Mouse (Mus musculus): Measurements from ENCODE around the gene Prdm13. TPM values are rescaled to one million over a fixed set of nuclear protein-coding genes. Genes with fewer than 3 reads are reported as not detected.

Prdm13 gene
- polyA plus RNA-seq (2015; fragmentation: Nextera tagmentation; extraction: Ambion mirVana): not detected in 2 replicates

GRCm38 (mm10) chr4:21685595-21686091 is at the start of gene Prdm13:
TSS of gene Prdm13 (minus strand) at chr4:21685963.

GRCm38 (mm10) chr4:21727615-21728165 is 41.9 kb upstream of the Prdm13 start, which contains the start of gene Ccnc:
TSS of gene Ccnc (plus strand) at chr4:21727701.

Other genes with a start within 250 kb of the Prdm13 start
- 28.6 and 37.3 TPM in 2 replicates for gene Ccnc, start 41.7 kb upstream of the Prdm13 start, polyA plus RNA-seq (2015; fragmentation: Nextera tagmentation; extraction: Ambion mirVana)
- 4.8 and 4.9 TPM in 2 replicates for gene Usp45, start 81.2 kb upstream of the Prdm13 start, polyA plus RNA-seq (2015; fragmentation: Nextera tagmentation; extraction: Ambion mirVana)
- gene Tstd3, start 81.2 kb upstream of the Prdm13 start, polyA plus RNA-seq (2015; fragmentation: Nextera tagmentation; extraction: Ambion mirVana): 61.5 and 65.9 TPM in 2 replicates
- 52.0 and 54.6 TPM in 2 replicates for gene Pnisr, start 161.6 kb upstream of the Prdm13 start, polyA plus RNA-seq (2015; fragmentation: Nextera tagmentation; extraction: Ambion mirVana)
- gene Coq3, start 193.7 kb upstream of the Prdm13 start, polyA plus RNA-seq (2015; fragmentation: Nextera tagmentation; extraction: Ambion mirVana): 13.3 and 14.1 TPM in 2 replicates
- gene Faxc, start 245.4 kb upstream of the Prdm13 start, polyA plus RNA-seq (2015; fragmentation: Nextera tagmentation; extraction: Ambion mirVana): 6.4 and 7.7 TPM in 2 replicates

All from urinary bladder, postnatal 0 days (tissue).